Mouse (Mus musculus) limb, embryonic 11.5 days (tissue): ENCODE data around the gene Smim20. TPM values are rescaled to one million over a fixed set of nuclear protein-coding genes. Genes with fewer than 3 reads are reported as not detected.

Experiments used
- ATAC-seq: fragments of 200-750 bp; cut with Nextera tagmentation; 2 replicates; pipeline ENCODE4 v1.8.0; 2017; ENCODE audit warnings: low read depth; ENCODE audit not compliant: insufficient number of reproducible peaks, low FRiP score, low TSS enrichment
- DNase-seq: peaks from one replicate; pipeline ENCODE4 v3.0.0-alpha.2; 2015; ENCODE audit warnings: low spot score
- H3K27ac ChIP-seq: fragments of 300-500 bp; sonication (generic); replicated peaks from 2 replicates; pipeline ENCODE4 v1.5.1; 2014; ENCODE audit warnings: low read depth, mild to moderate bottlenecking, low read length
- H3K27me3 ChIP-seq: fragments of 300-500 bp; sonication (generic); 2 replicates; pipeline ENCODE4 v1.6.1; 2014; ENCODE audit warnings: mild to moderate bottlenecking, low read length, mixed read lengths; ENCODE audit not compliant: control insufficient read depth, insufficient read depth
- H3K36me3 ChIP-seq: fragments of 300-500 bp; sonication (generic); 2 replicates; pipeline ENCODE4 v1.6.1; 2014; ENCODE audit warnings: mild to moderate bottlenecking, low read length, moderate library complexity, mixed read lengths; ENCODE audit not compliant: control insufficient read depth, insufficient read depth
- H3K4me1 ChIP-seq: fragments of 300-500 bp; sonication (generic); 2 replicates; pipeline ENCODE4 v1.6.1; 2014; ENCODE audit warnings: low read length, mixed read lengths; ENCODE audit not compliant: control insufficient read depth, insufficient read depth
- H3K4me2 ChIP-seq: fragments of 300-500 bp; sonication (generic); 2 replicates; pipeline ENCODE4 v1.6.1; 2014; ENCODE audit warnings: low read depth, mild to moderate bottlenecking, moderate library complexity; ENCODE audit not compliant: severe bottlenecking
- H3K4me3 ChIP-seq: fragments of 300-500 bp; sonication (generic); 2 replicates; pipeline ENCODE4 v1.5.1; 2014; ENCODE audit warnings: low read depth, low read length
- H3K9ac ChIP-seq: fragments of 300-500 bp; sonication (generic); 2 replicates; pipeline ENCODE4 v1.6.1; 2014; ENCODE audit warnings: mild to moderate bottlenecking, low read length
- H3K9me3 ChIP-seq: fragments of 300-500 bp; sonication (generic); 2 replicates; pipeline ENCODE4 v1.6.1; 2016; ENCODE audit warnings: low read length; ENCODE audit not compliant: control insufficient read depth
- WGBS: fragments of 180-500 bp; shearing (Covaris S2); extraction: QIAGEN DNeasy Blood & Tissue Kit; methylation state at CpG from one replicate; pipeline ENCODE4 v1.1.7; 2014; 5-methylcytosine and 5-hydroxymethylcytosine counted together
- polyA plus RNA-seq: library from polyadenylated mRNA; unstranded; fragments of >200 nt; fragmentation: Nextera tagmentation; extraction: Ambion mirVana; gene quantifications from 2 replicates; pipeline ENCODE4 v1.2.1, GENCODE M21; 2014

Smim20 gene
- polyA plus RNA-seq, 1 experiment from 2014 or later = 59.0 TPM

- Histone ChIP-seq H3K4me2 (no peak overlapping the region), H3K9ac (no peak overlapping the region), H3K27ac (no peak overlapping the region), H3K4me3 (no peak overlapping the region), H3K4me1 (no peaks in the 10 kb centered on the region), H3K36me3 (no peaks in the 10 kb centered on the region), H3K27me3 (no peaks in the 10 kb centered on the region), H3K9me3 (no peaks in the 10 kb centered on the region)
- ATAC-seq = no peak
- DNase-seq = no peak
- WGBS = 95% methylated on average over 6 of the region's 6 CpGs
These were observed 37.1 kb downstream of the Smim20 start for GRCm38 (mm10) chr5:53303941-53304340.

GRCm38 (mm10) chr5:53304936-53305335 lies 38.1 kb downstream of the Smim20 start:
- Histone ChIP-seq H3K4me1 (no peaks in the 10 kb centered on the region), H3K27ac (no peak overlapping the region), H3K4me2 (no peak overlapping the region), H3K27me3 (no peaks in the 10 kb centered on the region), H3K9ac (no peak overlapping the region), H3K36me3 (no peaks in the 10 kb centered on the region), H3K9me3 (no peaks in the 10 kb centered on the region), H3K4me3 (no peak overlapping the region)
- ATAC-seq = no peak
- 79% methylated on average over 4 of the region's 4 CpGs for WGBS
- no peak for DNase-seq

- 87% methylated on average over 3 of the region's 3 CpGs for WGBS
- H3K27ac ChIP-seq = no peak overlapping the region
- H3K4me2 ChIP-seq = no peak overlapping the region
These were observed 40.0 kb downstream of the Smim20 start for GRCm38 (mm10) chr5:53306864-53307263.

GRCm38 (mm10) chr5:53307437-53307836 lies 40.6 kb downstream of the Smim20 start:
- H3K4me2 ChIP-seq = no peak overlapping the region
- no peaks in the 10 kb centered on the region for H3K27me3 ChIP-seq
- H3K9ac ChIP-seq = no peak overlapping the region
- WGBS = 94% methylated on average over 5 of the region's 5 CpGs
- H3K4me3 ChIP-seq = no peak overlapping the region
- H3K9me3 ChIP-seq = no peaks in the 10 kb centered on the region
- H3K36me3 ChIP-seq = no peaks in the 10 kb centered on the region
- H3K4me1 ChIP-seq = no peaks in the 10 kb centered on the region
- DNase-seq (no peak), ATAC-seq (no peak)
- no peak overlapping the region for H3K27ac ChIP-seq

More at GRCm38 (mm10) chr5:53306864-53307263, 40.0 kb downstream of the Smim20 start:
- H3K4me1 ChIP-seq = no peaks in the 10 kb centered on the region
- no peaks in the 10 kb centered on the region for H3K27me3 ChIP-seq
- ATAC-seq (no peak), DNase-seq (no peak)
- H3K4me3 ChIP-seq = no peak overlapping the region
- H3K36me3 ChIP-seq = no peaks in the 10 kb centered on the region
- no peak overlapping the region for H3K9ac ChIP-seq
- H3K9me3 ChIP-seq = no peaks in the 10 kb centered on the region

GRCm38 (mm10) chr5:53314404-53315167 lies 47.7 kb downstream of the Smim20 start:
- WGBS = 92% methylated on average over 13 of the region's 13 CpGs
- no peak overlapping the region for H3K4me3 ChIP-seq
- ATAC-seq = no peak
- no peaks in the 10 kb centered on the region for H3K36me3 ChIP-seq
- no peak overlapping the region for H3K4me2 ChIP-seq
- no peak overlapping the region for H3K27ac ChIP-seq
- no peaks in the 10 kb centered on the region for H3K9me3 ChIP-seq
- H3K4me1 ChIP-seq = no peaks in the 10 kb centered on the region
- DNase-seq = no peak
- no peaks in the 10 kb centered on the region for H3K27me3 ChIP-seq
- no peak overlapping the region for H3K9ac ChIP-seq

- WGBS = 69% methylated on average over 2 of the region's 2 CpGs
These were observed 48.9 kb downstream of the Smim20 start for GRCm38 (mm10) chr5:53315829-53316228.

GRCm38 (mm10) chr5:53317396-53317795 lies 50.5 kb downstream of the Smim20 start:
- ATAC-seq = no peak
- Histone ChIP-seq H3K36me3 (no peaks in the 10 kb centered on the region), H3K27ac (no peak overlapping the region), H3K9ac (no peak overlapping the region), H3K27me3 (no peaks in the 10 kb centered on the region), H3K4me2 (no peak overlapping the region), H3K4me3 (no peak overlapping the region), H3K4me1 (peaks cover 8% of the 10 kb centered on the region; the same call in 1 of the 2 replicates), H3K9me3 (no peaks in the 10 kb centered on the region)
- no peak for DNase-seq
- WGBS = 81% methylated on average over 3 of the region's 3 CpGs

More at GRCm38 (mm10) chr5:53315829-53316228, 48.9 kb downstream of the Smim20 start:
- no peaks in the 10 kb centered on the region for H3K36me3 ChIP-seq
- DNase-seq (no peak), ATAC-seq (no peak)
- no peaks in the 10 kb centered on the region for H3K9me3 ChIP-seq
- H3K27ac ChIP-seq = no peak overlapping the region
- H3K4me1 ChIP-seq = peaks cover 8% of the 10 kb centered on the region; the same call in 1 of the 2 replicates
- H3K4me3 ChIP-seq = no peak overlapping the region
- H3K27me3 ChIP-seq = no peaks in the 10 kb centered on the region
- no peak overlapping the region for H3K4me2 ChIP-seq
- H3K9ac ChIP-seq = no peak overlapping the region

- H3K9me3 ChIP-seq = no peaks in the 10 kb centered on the region
- H3K9ac ChIP-seq = no peak overlapping the region
- H3K4me2 ChIP-seq = no peak overlapping the region
- no peak overlapping the region for H3K4me3 ChIP-seq
- no peak overlapping the region for H3K27ac ChIP-seq
- ATAC-seq (no peak), DNase-seq (no peak)
- 83% methylated on average over 7 of the region's 7 CpGs for WGBS
- H3K27me3 ChIP-seq = no peaks in the 10 kb centered on the region
- H3K36me3 ChIP-seq = no peaks in the 10 kb centered on the region
- peaks cover 8% of the 10 kb centered on the region; the same call in 1 of the 2 replicates for H3K4me1 ChIP-seq
These were observed 51.1 kb downstream of the Smim20 start for GRCm38 (mm10) chr5:53317885-53318466.
